Mouse (Mus musculus): ENCODE data around the gene E130208F15Rik. TPM values are rescaled to one million over a fixed set of nuclear protein-coding genes. Genes with fewer than 3 reads are reported as not detected.
A peak's percentile ranks its signal among the peaks of the same experiment; 100 is the strongest.

Gene E130208F15Rik
- not detected in 2 replicates for polyA plus RNA-seq (2014; fragmentation: Nextera tagmentation; extraction: Ambion mirVana)

DNA sequence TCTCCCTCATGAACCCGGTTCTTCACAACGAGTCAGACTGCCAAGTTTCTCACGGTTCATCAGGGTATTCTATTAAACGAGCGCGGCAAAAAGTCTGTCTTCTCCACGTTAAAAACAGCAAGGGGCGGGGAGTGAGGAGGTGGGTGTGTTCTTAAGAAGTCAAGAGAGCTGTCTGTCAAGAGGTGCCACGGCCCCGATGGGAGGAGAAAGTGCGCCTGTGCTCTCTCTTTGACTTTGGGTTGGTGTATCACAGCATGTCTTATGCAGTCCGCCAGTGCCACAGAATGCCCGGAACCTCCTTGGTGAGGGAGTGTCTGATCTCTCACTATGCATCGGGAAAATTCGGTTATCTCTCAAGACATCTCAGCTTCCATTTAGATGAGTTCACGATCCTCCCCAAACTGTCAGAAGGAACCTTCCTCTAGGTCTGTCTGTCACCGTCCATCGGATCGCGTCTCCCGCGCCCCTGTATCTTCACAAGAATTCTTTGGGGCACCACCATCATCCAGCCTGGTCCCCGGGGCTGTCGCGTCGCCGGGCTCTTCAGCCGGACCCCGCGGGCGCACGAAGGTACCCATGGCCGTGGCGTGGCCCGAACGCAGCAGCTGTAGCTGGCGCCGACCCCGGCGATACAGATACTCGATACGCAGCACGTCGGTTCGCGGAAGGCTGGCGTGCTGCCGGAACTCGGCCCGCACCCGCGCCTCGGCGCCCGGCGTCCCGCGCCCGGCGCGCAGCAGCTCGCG lies at the start of gene E130208F15Rik:
E130208F15Rik (plus strand) TSS at position 202 of the 746 bp plus-strand sequence.
- ATAC-seq (replicated peaks; ENCODE audit: low FRiP score), result peak; percentile 69
- Histone ChIP-seq H3K27ac (ENCODE audit: low read depth, low read length) (peak within 1 kb of the TSS; percentile 53; the same call in 1 of the 2 replicates), H3K4me2 (ENCODE audit: low read depth, low read length, severe bottlenecking) (peak within 1 kb of the TSS; percentile 86), H3K4me1 (replicated peaks; ENCODE audit: control insufficient read depth, insufficient read depth, low read length) (peaks cover 6% of the 10 kb centered on the region; the same call in 1 of the 2 replicates), H3K9ac (ENCODE audit: low read length) (peak within 1 kb of the TSS; percentile 88), H3K4me3 (ENCODE audit: low read depth, low read length) (peak within 1 kb of the TSS; percentile 82), H3K36me3 (ENCODE audit: control insufficient read depth, insufficient read depth, low read length) (no peaks in the 10 kb centered on the region), H3K27me3 (ENCODE audit: control insufficient read depth, insufficient read depth, low read length) (no peaks in the 10 kb centered on the region), H3K9me3 (ENCODE audit: control insufficient read depth, low read length) (no peaks in the 10 kb centered on the region; the same call in 1 of the 2 replicates)
- DNase-seq (ENCODE audit: low spot score), result peak; percentile 72
- under 1% methylated on average over 63 of the region's 63 CpGs for WGBS

DNA sequence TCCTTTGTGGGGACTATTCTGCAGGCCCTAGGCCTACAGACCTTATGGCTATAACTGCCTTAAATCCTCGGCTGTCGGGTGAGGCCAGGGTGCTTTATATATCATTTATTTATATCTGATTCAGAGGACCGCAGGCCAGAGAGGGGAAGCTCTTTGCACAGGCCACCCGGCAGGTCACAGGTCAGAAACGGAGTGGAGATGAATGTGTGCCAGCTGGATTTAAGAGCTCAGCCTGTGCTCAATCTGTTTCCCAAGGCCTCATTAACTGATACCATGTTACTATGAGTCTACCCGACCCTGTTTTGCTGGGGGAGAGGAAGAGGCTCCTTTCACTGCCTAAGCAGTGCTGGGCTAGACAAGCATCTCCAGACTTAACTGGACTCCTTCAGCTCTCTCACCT lies 47.2 kb upstream of the E130208F15Rik start:
- Histone ChIP-seq H3K4me1 (replicated peaks; ENCODE audit: control insufficient read depth, insufficient read depth, low read length) (no peaks in the 10 kb centered on the region; the same call in 1 of the 2 replicates), H3K4me2 (ENCODE audit: low read depth, low read length, severe bottlenecking) (no peak overlapping the region), H3K9me3 (ENCODE audit: control insufficient read depth, low read length) (no peaks in the 10 kb centered on the region), H3K4me3 (ENCODE audit: low read depth, low read length) (no peak overlapping the region), H3K36me3 (ENCODE audit: control insufficient read depth, insufficient read depth, low read length) (no peaks in the 10 kb centered on the region), H3K27me3 (ENCODE audit: control insufficient read depth, insufficient read depth, low read length) (no peaks in the 10 kb centered on the region), H3K9ac (ENCODE audit: low read length) (no peak overlapping the region), H3K27ac (ENCODE audit: low read depth, low read length) (no peak overlapping the region)
- WGBS, result 87% methylated on average over 6 of the region's 6 CpGs
- DNase-seq (ENCODE audit: low spot score), result no peak
- ATAC-seq (replicated peaks; ENCODE audit: low FRiP score), result no peak

DNA sequence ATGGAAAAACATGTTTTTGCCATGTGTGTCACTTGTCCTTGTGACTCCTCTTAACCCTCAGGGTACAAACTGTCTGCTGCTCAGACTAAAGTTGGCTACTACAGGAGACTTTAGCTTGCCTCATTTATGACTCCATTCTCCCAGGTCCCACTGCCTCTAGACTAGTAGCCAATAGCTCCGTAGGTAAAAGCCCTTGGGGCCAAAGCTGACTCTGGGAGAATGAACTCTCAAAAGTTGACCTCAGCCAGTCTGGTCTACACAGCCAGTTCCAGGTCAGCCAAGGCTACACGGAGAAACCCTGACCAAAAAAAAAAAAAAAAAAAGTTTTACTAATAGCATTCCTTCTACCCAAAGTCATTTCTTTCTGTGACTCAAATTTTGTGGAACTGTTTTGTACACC lies 42.6 kb upstream of the E130208F15Rik start:
- peaks cover 2% of the 10 kb centered on the region; the same call in 1 of the 2 replicates for H3K4me1 ChIP-seq (replicated peaks; ENCODE audit: control insufficient read depth, insufficient read depth, low read length)
- H3K27ac ChIP-seq (ENCODE audit: low read depth, low read length), result no peak overlapping the region
- no peaks in the 10 kb centered on the region for H3K27me3 ChIP-seq (ENCODE audit: control insufficient read depth, insufficient read depth, low read length)
- H3K9me3 ChIP-seq (ENCODE audit: control insufficient read depth, low read length), result no peaks in the 10 kb centered on the region
- ATAC-seq (replicated peaks; ENCODE audit: low FRiP score) (no peak), DNase-seq (ENCODE audit: low spot score) (no peak)
- H3K9ac ChIP-seq (ENCODE audit: low read length), result no peak overlapping the region
- no peaks in the 10 kb centered on the region for H3K36me3 ChIP-seq (ENCODE audit: control insufficient read depth, insufficient read depth, low read length)
- 75% methylated on average over 2 of the region's 2 CpGs for WGBS
- peak overlapping the region; percentile 74; the same call in 1 of the 2 replicates for H3K4me3 ChIP-seq (ENCODE audit: low read depth, low read length)
- H3K4me2 ChIP-seq (ENCODE audit: low read depth, low read length, severe bottlenecking), result peak overlapping the region; percentile 86; the same call in 1 of the 2 replicates

DNA sequence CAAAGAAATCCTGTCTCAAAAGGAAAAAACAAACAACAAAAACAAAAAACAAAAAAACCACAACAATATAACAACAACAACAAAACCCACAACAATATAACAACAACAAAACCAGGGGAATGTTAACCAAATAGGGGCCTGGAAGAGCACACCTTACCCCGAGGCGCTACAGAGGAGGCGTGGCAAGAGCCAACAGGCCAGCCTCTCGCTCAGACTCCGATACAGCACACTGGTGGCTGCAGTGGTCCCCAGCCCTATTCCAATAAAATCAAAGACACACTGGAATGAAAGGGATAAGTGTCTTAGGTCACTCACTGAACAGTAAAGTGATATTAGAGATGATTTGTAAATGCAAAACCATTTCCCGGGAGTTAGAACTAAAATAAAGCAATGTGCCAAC lies 42.0 kb upstream of the E130208F15Rik start:
- Histone ChIP-seq H3K36me3 (ENCODE audit: control insufficient read depth, insufficient read depth, low read length) (no peaks in the 10 kb centered on the region), H3K4me3 (ENCODE audit: low read depth, low read length) (peak overlapping the region; percentile 74), H3K4me1 (replicated peaks; ENCODE audit: control insufficient read depth, insufficient read depth, low read length) (peaks cover 2% of the 10 kb centered on the region; the same call in 1 of the 2 replicates), H3K27ac (ENCODE audit: low read depth, low read length) (peak overlapping the region; percentile 90), H3K27me3 (ENCODE audit: control insufficient read depth, insufficient read depth, low read length) (no peaks in the 10 kb centered on the region), H3K9ac (ENCODE audit: low read length) (peak overlapping the region; percentile 64), H3K4me2 (ENCODE audit: low read depth, low read length, severe bottlenecking) (peak overlapping the region; percentile 86), H3K9me3 (ENCODE audit: control insufficient read depth, low read length) (no peaks in the 10 kb centered on the region)
- ATAC-seq (replicated peaks; ENCODE audit: low FRiP score), result no peak
- no peak for DNase-seq (ENCODE audit: low spot score)
- WGBS, result under 1% methylated on average over 6 of the region's 6 CpGs

DNA sequence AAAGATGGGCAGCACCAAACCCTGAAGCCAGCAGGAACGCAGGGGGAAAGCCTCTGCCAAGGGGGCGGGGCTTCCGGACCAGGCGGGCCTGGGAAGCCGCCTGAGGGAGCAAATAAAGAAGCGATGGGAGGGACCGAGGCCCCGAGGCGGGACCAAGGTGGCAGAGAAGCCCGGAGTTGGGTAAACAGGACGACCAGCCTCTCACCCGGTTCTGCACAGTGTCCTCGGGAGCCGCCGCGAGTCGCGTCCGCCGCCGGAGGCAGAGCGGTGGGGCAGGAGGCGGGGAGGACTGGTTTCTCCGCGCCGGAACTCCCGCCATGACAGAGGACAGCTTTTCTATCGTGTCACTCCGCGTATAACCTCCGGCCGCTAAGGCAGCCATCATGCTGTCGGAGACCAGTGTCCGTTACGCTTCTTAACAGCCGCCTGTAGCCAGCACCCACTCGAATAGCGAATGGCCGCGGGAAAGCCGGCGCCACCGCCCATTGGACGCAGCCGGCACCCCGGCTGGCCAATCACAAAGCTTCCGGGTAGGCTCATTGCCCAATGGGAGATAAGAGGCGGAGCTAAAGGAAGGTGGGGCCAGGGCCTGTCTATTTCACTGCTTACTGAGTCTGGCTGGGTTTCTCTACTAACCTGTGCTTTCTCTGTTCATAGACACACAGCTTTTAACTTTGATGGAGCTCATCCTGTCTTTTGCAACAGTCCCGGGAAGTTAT lies 41.4 kb upstream of the E130208F15Rik start, which contains the start of the genes Thap8 and Wdr62:
Thap8 (plus strand) TSS at position 144 of the 719 bp plus-strand sequence.
Wdr62 (minus strand) TSS at position 469 of the 719 bp plus-strand sequence.
- WGBS, result under 1% methylated on average over 49 of the region's 49 CpGs
- peak; percentile 96 for DNase-seq (ENCODE audit: low spot score)
- H3K9me3 ChIP-seq (ENCODE audit: control insufficient read depth, low read length), result no peaks in the 10 kb centered on the region

DNA sequence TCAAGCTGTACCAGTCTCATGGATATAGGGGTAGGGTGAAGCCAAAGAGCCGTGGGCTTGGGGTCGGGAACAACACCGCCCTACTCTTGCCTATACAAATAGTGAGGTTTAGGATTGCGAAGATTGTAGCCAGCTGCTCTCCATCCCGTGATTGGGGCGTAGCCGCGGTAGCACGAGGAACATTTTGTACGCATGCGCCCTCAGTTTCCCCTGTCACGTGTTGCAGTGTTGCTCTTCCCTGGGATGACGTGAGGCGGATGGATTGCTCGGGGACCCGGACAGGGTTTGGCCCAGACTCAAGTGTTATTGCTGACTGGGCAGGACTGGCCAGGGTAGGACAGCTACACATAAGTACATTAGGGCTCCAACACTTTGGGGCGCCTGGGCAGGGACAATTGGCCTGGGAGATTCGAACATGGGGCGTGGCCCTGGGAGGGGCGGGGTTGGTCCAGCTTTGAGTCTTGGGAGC lies 40.8 kb upstream of the E130208F15Rik start:
- WGBS, result under 1% methylated on average over 20 of the region's 20 CpGs
- Histone ChIP-seq H3K9ac (ENCODE audit: low read length) (peak overlapping the region; percentile 64), H3K27ac (ENCODE audit: low read depth, low read length) (peak overlapping the region; percentile 90), H3K27me3 (ENCODE audit: control insufficient read depth, insufficient read depth, low read length) (no peaks in the 10 kb centered on the region), H3K36me3 (ENCODE audit: control insufficient read depth, insufficient read depth, low read length) (no peaks in the 10 kb centered on the region), H3K4me2 (ENCODE audit: low read depth, low read length, severe bottlenecking) (peak overlapping the region; percentile 86), H3K4me1 (replicated peaks; ENCODE audit: control insufficient read depth, insufficient read depth, low read length) (peaks cover 2% of the 10 kb centered on the region; the same call in 1 of the 2 replicates), H3K9me3 (ENCODE audit: control insufficient read depth, low read length) (no peaks in the 10 kb centered on the region), H3K4me3 (ENCODE audit: low read depth, low read length) (peak overlapping the region; percentile 74)
- peak; percentile 87 for ATAC-seq (replicated peaks; ENCODE audit: low FRiP score)
- peak; percentile 88 for DNase-seq (ENCODE audit: low spot score)

More for the DNA sequence above, 41.4 kb upstream of the E130208F15Rik start, which contains the start of the genes Thap8 and Wdr62:
- H3K4me2 ChIP-seq (ENCODE audit: low read depth, low read length, severe bottlenecking), result peak within 1 kb of the TSS; percentile 86
- H3K27ac ChIP-seq (ENCODE audit: low read depth, low read length), result peak within 1 kb of the TSS; percentile 90
- H3K9ac ChIP-seq (ENCODE audit: low read length), result peak within 1 kb of the TSS; percentile 64
- H3K27me3 ChIP-seq (ENCODE audit: control insufficient read depth, insufficient read depth, low read length), result no peaks in the 10 kb centered on the region
- H3K36me3 ChIP-seq (ENCODE audit: control insufficient read depth, insufficient read depth, low read length), result no peaks in the 10 kb centered on the region
- peak; percentile 96 for ATAC-seq (replicated peaks; ENCODE audit: low FRiP score)
- peak within 1 kb of the TSS; percentile 74 for H3K4me3 ChIP-seq (ENCODE audit: low read depth, low read length)
- peaks cover 2% of the 10 kb centered on the region; the same call in 1 of the 2 replicates for H3K4me1 ChIP-seq (replicated peaks; ENCODE audit: control insufficient read depth, insufficient read depth, low read length)

DNA sequence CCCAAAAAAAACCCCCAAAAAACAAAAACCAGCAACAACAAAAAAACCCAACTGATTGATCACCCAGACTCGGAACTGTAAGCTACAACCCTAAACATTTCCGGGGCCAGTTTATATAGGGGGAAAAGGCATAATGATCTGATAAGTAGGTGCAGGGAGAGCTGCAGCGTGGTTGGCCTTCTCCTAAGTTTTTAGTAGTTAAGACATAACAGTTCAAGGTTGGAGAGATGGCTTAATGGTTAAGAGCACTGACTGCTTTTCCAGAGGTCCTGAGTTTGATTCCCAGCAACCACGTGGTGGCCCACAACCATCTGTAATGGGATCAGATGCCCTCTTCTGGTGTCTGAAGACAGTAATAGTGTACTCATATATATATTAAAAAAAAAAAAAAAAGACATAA lies 40.0 kb upstream of the E130208F15Rik start:
- Histone ChIP-seq H3K4me2 (ENCODE audit: low read depth, low read length, severe bottlenecking) (no peak overlapping the region), H3K27ac (ENCODE audit: low read depth, low read length) (no peak overlapping the region), H3K9ac (ENCODE audit: low read length) (no peak overlapping the region), H3K27me3 (ENCODE audit: control insufficient read depth, insufficient read depth, low read length) (no peaks in the 10 kb centered on the region), H3K4me3 (ENCODE audit: low read depth, low read length) (no peak overlapping the region), H3K4me1 (replicated peaks; ENCODE audit: control insufficient read depth, insufficient read depth, low read length) (peaks cover 2% of the 10 kb centered on the region; the same call in 1 of the 2 replicates), H3K9me3 (ENCODE audit: control insufficient read depth, low read length) (no peaks in the 10 kb centered on the region), H3K36me3 (ENCODE audit: control insufficient read depth, insufficient read depth, low read length) (no peaks in the 10 kb centered on the region)
- ATAC-seq (replicated peaks; ENCODE audit: low FRiP score) (no peak), DNase-seq (ENCODE audit: low spot score) (no peak)
- 77% methylated on average over 4 of the region's 4 CpGs for WGBS

DNA sequence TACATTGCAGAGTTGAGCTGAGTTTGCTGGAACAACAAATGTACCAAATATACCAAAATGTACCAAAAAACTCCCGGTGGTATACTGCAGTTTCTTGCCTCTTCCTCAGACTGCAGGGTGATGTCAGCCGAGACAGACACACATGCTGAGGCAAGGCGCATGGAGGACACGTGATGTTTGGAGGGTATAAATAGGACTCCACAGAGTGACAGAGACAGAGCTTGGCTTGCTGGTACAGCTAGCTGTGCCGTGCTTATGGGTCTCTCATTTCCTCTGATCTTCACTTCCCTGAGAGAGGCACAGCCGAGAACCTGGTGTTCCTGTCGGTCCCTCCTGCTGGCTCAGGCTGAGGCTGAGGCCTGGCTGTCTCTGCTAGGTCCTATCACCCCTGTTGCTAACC lies 38.8 kb upstream of the E130208F15Rik start:
- no peak overlapping the region for H3K4me2 ChIP-seq (ENCODE audit: low read depth, low read length, severe bottlenecking)
- H3K27ac ChIP-seq (ENCODE audit: low read depth, low read length), result no peak overlapping the region
- DNase-seq (ENCODE audit: low spot score), result no peak
- no peaks in the 10 kb centered on the region for H3K27me3 ChIP-seq (ENCODE audit: control insufficient read depth, insufficient read depth, low read length)
- no peaks in the 10 kb centered on the region for H3K36me3 ChIP-seq (ENCODE audit: control insufficient read depth, insufficient read depth, low read length)
- no peak overlapping the region for H3K9ac ChIP-seq (ENCODE audit: low read length)
- peaks cover 2% of the 10 kb centered on the region; the same call in 1 of the 2 replicates for H3K4me1 ChIP-seq (replicated peaks; ENCODE audit: control insufficient read depth, insufficient read depth, low read length)
- WGBS, result 85% methylated on average over 7 of the region's 7 CpGs
- H3K4me3 ChIP-seq (ENCODE audit: low read depth, low read length), result no peak overlapping the region
- no peaks in the 10 kb centered on the region for H3K9me3 ChIP-seq (ENCODE audit: control insufficient read depth, low read length)
- no peak for ATAC-seq (replicated peaks; ENCODE audit: low FRiP score)

Measured in forebrain, embryonic 11.5 days (tissue).